ENCODE assay signal across 31 mouse cellular contexts in the genomic region with DNA sequence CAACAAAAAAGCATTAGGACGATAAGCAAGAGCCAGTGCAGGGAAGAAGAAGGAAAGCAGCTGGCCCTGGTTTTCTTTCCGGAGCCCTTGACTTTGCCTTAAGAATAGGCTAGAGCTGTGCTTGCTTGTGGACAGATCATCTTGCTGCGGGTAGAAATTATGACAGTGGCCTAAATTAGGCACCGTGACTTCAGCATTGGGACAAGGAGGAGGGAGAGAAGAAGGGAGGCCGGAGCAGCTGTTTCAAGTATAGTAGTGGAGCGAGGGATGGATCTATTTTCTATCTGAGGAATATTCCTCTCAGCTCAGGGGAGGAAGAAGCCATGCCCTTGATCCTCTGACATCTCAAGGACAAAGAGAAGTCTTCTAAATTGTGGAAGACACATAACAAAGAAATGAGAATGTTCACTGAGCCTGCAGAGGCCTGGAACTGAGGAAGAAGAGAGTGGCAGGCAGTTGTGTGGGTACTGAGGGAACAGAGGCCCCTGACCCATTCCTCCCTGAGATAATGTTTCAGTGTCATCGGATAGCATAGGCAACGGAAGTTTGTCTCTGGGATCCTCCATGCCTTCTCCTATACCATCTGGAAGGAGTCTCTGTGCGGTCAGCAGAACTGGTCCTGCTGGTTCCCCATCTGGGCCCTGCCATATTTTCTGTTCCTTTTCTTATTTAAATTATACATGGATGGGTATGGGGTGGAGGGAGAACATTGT. TPM values are rescaled to one million over a fixed set of nuclear protein-coding genes. Genes with fewer than 3 reads are reported as not detected.
DNase-seq lines count a peak whose midpoint lies in the region; ATAC-seq and TF ChIP-seq lines count a peak whose summit lies in the region.
"Had no signal": no experiment of that assay in that cellular context is flagged by ENCODE, and none has a peak within 500 bp of the region (broad histone marks: within the 10 kb centered on the region; RNA-seq: fewer than 3 reads in every experiment).

No protein-coding gene starts in this region.

- H3K4me3 ChIP-seq in embryonic facial prominence, embryonic 14.5 days (ENCODE audit: low read depth, low read length): no peak overlapping the region
- H3K4me3 ChIP-seq in embryonic facial prominence, embryonic 10.5 days: no peak overlapping the region
- no peak overlapping the region for H3K4me3 ChIP-seq in kidney, postnatal 0 days (replicated peaks; ENCODE audit: low read depth, low read length)
- H3K4me3 ChIP-seq: embryonic facial prominence, embryonic 13.5 days; erythroblast, embryonic 14.5 days; heart, adult 2 months; heart, embryonic 12.5 days; limb, embryonic 10.5 days; limb, embryonic 15.5 days; liver, embryonic 13.5 days; megakaryocyte, embryonic 14.5 days; midbrain, embryonic 12.5 days; neural tube, embryonic 13.5 days; stomach, embryonic 15.5 days had no signal

- intact Hi-C loops in gastrocnemius, postnatal 14 days (cut with DNase I; ENCODE audit: low total_unique reads): no loop called here

- TF ChIP-seq CTCF in kidney, postnatal 0 days (IDR thresholded peaks at IDR 0.05; ENCODE audit: low read depth): no peak

- H3K9me3 ChIP-seq in embryonic facial prominence, embryonic 14.5 days (ENCODE audit: control insufficient read depth, low read length): no peaks in the 10 kb centered on the region
- H3K9me3 ChIP-seq in embryonic facial prominence, embryonic 10.5 days: no peaks in the 10 kb centered on the region
- H3K9me3 ChIP-seq in kidney, postnatal 0 days (replicated peaks; ENCODE audit: low read length): no peaks in the 10 kb centered on the region
- H3K9me3 ChIP-seq: embryonic facial prominence, embryonic 13.5 days; limb, embryonic 10.5 days; limb, embryonic 15.5 days; midbrain, embryonic 12.5 days; neural tube, embryonic 13.5 days; stomach, embryonic 15.5 days had no signal

- ATAC-seq in embryonic facial prominence, embryonic 14.5 days (ENCODE audit: low read depth): peak; percentile 67
- no peak for ATAC-seq in kidney, postnatal 0 days (replicated peaks; ENCODE audit: low FRiP score, low read depth)
- ATAC-seq: forebrain, embryonic 16.5 days; intestine, postnatal 0 days; lung, postnatal 0 days; Patski had no signal

- no peaks in the 10 kb centered on the region for H3K4me1 ChIP-seq in embryonic facial prominence, embryonic 14.5 days (ENCODE audit: control insufficient read depth, insufficient read depth, low read length)
- no peaks in the 10 kb centered on the region for H3K4me1 ChIP-seq in embryonic facial prominence, embryonic 10.5 days
- no peaks in the 10 kb centered on the region for H3K4me1 ChIP-seq in kidney, postnatal 0 days (replicated peaks; ENCODE audit: insufficient read depth, low read length)
- H3K4me1 ChIP-seq: embryonic facial prominence, embryonic 13.5 days; heart, embryonic 12.5 days; limb, embryonic 10.5 days; limb, embryonic 15.5 days; liver, embryonic 13.5 days; midbrain, embryonic 12.5 days; neural tube, embryonic 13.5 days; stomach, embryonic 15.5 days had no signal

- H3K36me3 ChIP-seq in embryonic facial prominence, embryonic 14.5 days (ENCODE audit: control insufficient read depth, insufficient read depth, low read length): no peaks in the 10 kb centered on the region
- H3K36me3 ChIP-seq in embryonic facial prominence, embryonic 10.5 days (replicated peaks): no peaks in the 10 kb centered on the region
- no peaks in the 10 kb centered on the region for H3K36me3 ChIP-seq in kidney, postnatal 0 days (ENCODE audit: insufficient read depth, low read length)
- H3K36me3 ChIP-seq: embryonic facial prominence, embryonic 13.5 days; heart, embryonic 12.5 days; limb, embryonic 10.5 days; limb, embryonic 15.5 days; liver, embryonic 13.5 days; midbrain, embryonic 12.5 days; neural tube, embryonic 13.5 days; stomach, embryonic 15.5 days had no signal

- peak; percentile 8 for DNase-seq in embryonic facial prominence, embryonic 14.5 days (ENCODE audit: low spot score)
- no peak for DNase-seq in embryonic facial prominence, embryonic 10.5 days (ENCODE audit: low spot score)
- DNase-seq in gastrocnemius, postnatal 25 days: peak; percentile 20
- DNase-seq in gastrocnemius, postnatal 14 days: no peak
- DNase-seq in kidney, postnatal 0 days (ENCODE audit: low spot score): peak; percentile 51
- no peak for DNase-seq in kidney, adult 9 months
- peak; percentile 79 for DNase-seq in skeletal muscle tissue, adult 2 months (ENCODE audit: low read depth, low spot score)
- DNase-seq: cerebellum, adult 11 months; cerebellum, adult 9-10 months; cerebellum, postnatal 36 days; embryo, embryonic 11 days; heart, adult 2 months; layer of hippocampus, adult 9-11 months; liver, embryonic 13.5 days; lung, adult 18-20 months; lung, postnatal 4 days; right cerebral cortex, postnatal 14 days had no signal

- no peak overlapping the region for H3K27ac ChIP-seq in embryonic facial prominence, embryonic 14.5 days (replicated peaks; ENCODE audit: low read depth, low read length)
- no peak overlapping the region for H3K27ac ChIP-seq in embryonic facial prominence, embryonic 10.5 days (replicated peaks)
- no peak overlapping the region for H3K27ac ChIP-seq in kidney, postnatal 0 days
- H3K27ac ChIP-seq: embryonic facial prominence, embryonic 13.5 days; heart, adult 2 months; hindbrain, embryonic 14.5 days; limb, embryonic 10.5 days; limb, embryonic 15.5 days; liver, embryonic 13.5 days; midbrain, embryonic 12.5 days; neural tube, embryonic 13.5 days; stomach, embryonic 15.5 days had no signal

- no peak overlapping the region for H3K4me2 ChIP-seq in embryonic facial prominence, embryonic 14.5 days (ENCODE audit: low read depth, low read length)
- H3K4me2 ChIP-seq in kidney, postnatal 0 days (ENCODE audit: low read length): no peak overlapping the region
- H3K4me2 ChIP-seq: embryonic facial prominence, embryonic 13.5 days; heart, embryonic 12.5 days; hindbrain, embryonic 14.5 days; limb, embryonic 15.5 days; liver, embryonic 13.5 days; midbrain, embryonic 12.5 days; neural tube, embryonic 13.5 days; stomach, embryonic 15.5 days had no signal

- H3K27me3 ChIP-seq in embryonic facial prominence, embryonic 14.5 days (replicated peaks; ENCODE audit: control insufficient read depth, insufficient read depth, low read length): no peaks in the 10 kb centered on the region
- no peaks in the 10 kb centered on the region for H3K27me3 ChIP-seq in embryonic facial prominence, embryonic 10.5 days (replicated peaks; ENCODE audit: low read depth, poor library complexity, severe bottlenecking)
- H3K27me3 ChIP-seq in kidney, postnatal 0 days (ENCODE audit: insufficient read depth, low read length): no peaks in the 10 kb centered on the region
- H3K27me3 ChIP-seq: embryonic facial prominence, embryonic 13.5 days; heart, embryonic 12.5 days; limb, embryonic 15.5 days; liver, embryonic 13.5 days; megakaryocyte, embryonic 14.5 days; midbrain, embryonic 12.5 days; neural tube, embryonic 13.5 days; stomach, embryonic 15.5 days had no signal

- 68% methylated on average over 9 of the region's 9 CpGs for WGBS in embryonic facial prominence, embryonic 14.5 days
- WGBS in embryonic facial prominence, embryonic 10.5 days: 85% methylated on average over 9 of the region's 9 CpGs
- WGBS in kidney, postnatal 0 days: 43% methylated on average over 9 of the region's 9 CpGs

- H3K9ac ChIP-seq in embryonic facial prominence, embryonic 14.5 days (ENCODE audit: low read depth, low read length): no peak overlapping the region
- no peak overlapping the region for H3K9ac ChIP-seq in kidney, postnatal 0 days (ENCODE audit: low read depth, low read length)
- H3K9ac ChIP-seq: embryonic facial prominence, embryonic 13.5 days; heart, embryonic 12.5 days; hindbrain, embryonic 14.5 days; limb, embryonic 15.5 days; liver, embryonic 13.5 days; midbrain, embryonic 12.5 days; neural tube, embryonic 13.5 days; stomach, embryonic 15.5 days had no signal

RNA-seq across cellular contexts. Expression of a gene that starts 52.8 kb away (rescaled TPM):
- polyA plus RNA-seq in embryonic facial prominence, embryonic 14.5 days (2014; fragmentation: Nextera tagmentation; extraction: Ambion mirVana): 72.6 and 73.7 TPM in 2 replicates
- polyA plus RNA-seq in embryonic facial prominence, embryonic 10.5 days (2016; fragmentation: Nextera tagmentation; extraction: Ambion mirVana): 60.6 and 63.2 TPM in 2 replicates
- 100 to 1,000 TPM; 148 to 174 TPM for total RNA-seq in gastrocnemius, postnatal 25 days (2021)
- total RNA-seq in gastrocnemius, postnatal 14 days (2021): 100 to 1,000 TPM; 137 to 144 TPM
- 66.2 and 67.3 TPM in 2 replicates for polyA plus RNA-seq in kidney, postnatal 0 days (2015; fragmentation: Nextera tagmentation; extraction: Ambion mirVana)

Comparison
In these comparisons a context has a peak if more than half of its experiments do, and no peak if none do; other contexts are left out.
1. DNase-seq: peak in embryonic facial prominence, embryonic 14.5 days (single experiment), gastrocnemius, postnatal 25 days (single experiment), kidney, postnatal 0 days (single experiment) and skeletal muscle tissue, adult 2 months (single experiment); none in embryonic facial prominence, embryonic 10.5 days (single experiment), gastrocnemius, postnatal 14 days (single experiment) and kidney, adult 9 months (single experiment).